Mouse (Mus musculus) heart, postnatal 0 days (tissue): Measurements from ENCODE around the gene Rpl18a. TPM values are rescaled to one million over a fixed set of nuclear protein-coding genes. Genes with fewer than 3 reads are reported as not detected.

Experiments
- ATAC-seq: fragments of 200-750 bp; cut with Nextera tagmentation; 2 replicates; pipeline ENCODE4 v1.8.0; 2017; ENCODE audit warnings: low read depth, moderate number of reproducible peaks, moderate library complexity; ENCODE audit not compliant: insufficient read depth
- DNase-seq: peaks from one replicate; pipeline ENCODE4 v3.0.0-alpha.2; 2016; ENCODE audit warnings: low spot score
- H3K27ac ChIP-seq: fragments of 300-500 bp; sonication (generic); 2 replicates; pipeline ENCODE4 v1.5.1; 2014; ENCODE audit warnings: low read depth, mild to moderate bottlenecking
- H3K27me3 ChIP-seq: fragments of 300-500 bp; sonication (generic); 2 replicates; pipeline ENCODE4 v1.6.1; 2014; ENCODE audit warnings: low read length, mixed read lengths; ENCODE audit not compliant: control insufficient read depth, insufficient read depth
- H3K36me3 ChIP-seq: fragments of 300-500 bp; sonication (generic); replicated peaks from 2 replicates; pipeline ENCODE4 v1.6.1; 2014; ENCODE audit warnings: low read length, mixed read lengths; ENCODE audit not compliant: control insufficient read depth, insufficient read depth
- H3K4me1 ChIP-seq: fragments of 300-500 bp; sonication (generic); 2 replicates; pipeline ENCODE4 v1.6.1; 2014; ENCODE audit warnings: antibody characterized with exemption; ENCODE audit not compliant: control insufficient read depth, insufficient read depth
- H3K4me2 ChIP-seq: fragments of 300-500 bp; sonication (generic); 2 replicates; pipeline ENCODE4 v1.6.1; 2014; ENCODE audit warnings: low read depth, mild to moderate bottlenecking, low read length, moderate library complexity
- H3K4me3 ChIP-seq: fragments of 300-500 bp; sonication (generic); 2 replicates; pipeline ENCODE4 v1.5.1; 2014; ENCODE audit warnings: low read depth, low read length
- H3K9ac ChIP-seq: fragments of 300-500 bp; sonication (generic); replicated peaks from 2 replicates; pipeline ENCODE4 v1.6.1; 2014; ENCODE audit warnings: low read depth, low read length, mixed read lengths
- H3K9me3 ChIP-seq: fragments of 300-500 bp; sonication (generic); replicated peaks from 2 replicates; pipeline ENCODE4 v1.6.1; 2016; ENCODE audit warnings: low read length; ENCODE audit not compliant: control insufficient read depth
- CTCF ChIP-seq: IDR thresholded peaks from 2 replicates; pipeline ENCODE4 v1.5.1; 2016; ENCODE audit warnings: antibody characterized with exemption, control low read depth, low read depth
- EP300 ChIP-seq: IDR thresholded peaks from 2 replicates; pipeline ENCODE4 v1.6.1; 2016; ENCODE audit warnings: antibody characterized with exemption, low read depth
- WGBS: fragments of 180-500 bp; shearing (Covaris S2); extraction: QIAGEN DNeasy Blood & Tissue Kit; methylation state at CpG from one replicate; pipeline ENCODE4 v1.1.7; 2014; 5-methylcytosine and 5-hydroxymethylcytosine counted together
- polyA plus RNA-seq: library from polyadenylated mRNA; unstranded; fragments of >200 nt; fragmentation: Nextera tagmentation; extraction: Ambion mirVana; gene quantifications from 2 replicates; pipeline ENCODE4 v1.2.1, GENCODE M21; 2015
- total RNA-seq: library from RNA; depleted of rRNA; stranded (reverse); fragments of >200 nt; gene quantifications from 2 replicates; pipeline ENCODE4 v1.2.3, GENCODE M21; 2014; ENCODE audit warnings: low replicate concordance

The Rpl18a gene
- total and polyA plus RNA-seq, 2 experiments from 2014 or later = 2,186 to 2,523 TPM

DNA sequence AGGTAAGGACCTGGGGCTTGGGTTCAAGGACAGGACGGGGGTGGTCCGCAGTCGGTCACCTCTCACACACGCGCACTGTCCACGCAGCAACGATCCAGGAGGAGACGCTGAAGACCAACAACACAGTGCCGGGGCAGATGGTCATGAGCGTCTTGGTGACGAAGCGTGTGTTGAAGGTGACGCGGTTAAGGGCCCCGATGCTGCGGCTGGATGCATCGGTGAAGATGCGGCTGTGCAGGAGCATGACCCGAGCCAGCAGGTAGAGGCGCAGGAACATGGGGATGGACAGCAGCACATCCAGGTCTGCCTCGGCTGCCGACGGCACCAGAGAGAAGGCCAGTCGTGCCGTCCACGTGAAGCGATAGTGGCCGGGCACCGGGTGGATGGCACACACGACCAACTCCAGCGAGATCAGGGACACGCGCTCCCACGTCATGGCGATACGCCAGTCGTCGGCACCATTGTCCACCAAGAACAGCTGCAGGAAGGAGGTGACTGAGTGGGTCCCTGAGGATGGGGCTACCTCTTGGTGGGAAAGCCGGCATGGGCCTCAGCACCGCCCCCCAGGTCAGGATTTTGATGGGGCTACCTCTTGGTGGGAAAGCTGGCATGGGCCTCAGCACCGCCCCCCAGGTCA, 44.5 kb downstream of the Rpl18a start:
- Histone ChIP-seq H3K27me3 (no peaks in the 10 kb centered on the region), H3K4me1 (no peaks in the 10 kb centered on the region), H3K9ac (no peak overlapping the region), H3K4me2 (no peak overlapping the region), H3K9me3 (no peaks in the 10 kb centered on the region), H3K4me3 (no peak overlapping the region), H3K27ac (no peak overlapping the region), H3K36me3 (no peaks in the 10 kb centered on the region)
- TF ChIP-seq CTCF (no peak), EP300 (no peak)
- DNase-seq = no peak
- WGBS = 81% methylated on average over 41 of the region's 41 CpGs
- ATAC-seq = no peak

DNA sequence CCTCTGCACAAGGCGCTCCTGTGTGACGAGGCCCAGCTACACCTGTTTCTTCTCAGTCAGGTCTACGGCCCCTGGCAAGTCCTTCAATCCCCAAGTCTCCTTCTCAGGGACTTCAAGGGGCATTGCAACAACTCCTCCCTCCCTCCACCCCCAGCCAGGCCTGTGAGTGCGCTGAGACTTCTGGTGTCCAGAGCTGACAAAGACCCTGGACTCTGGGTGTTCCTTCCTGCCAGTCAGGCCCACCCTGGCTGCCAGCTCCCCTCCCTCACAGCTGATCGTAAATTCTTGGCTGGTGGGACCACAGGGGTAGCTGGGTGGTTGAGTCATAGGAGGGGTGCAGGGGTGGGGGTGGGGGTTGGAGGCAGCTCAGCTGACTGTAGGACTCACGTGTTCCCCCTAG, 45.4 kb downstream of the Rpl18a start:
- H3K36me3 ChIP-seq = no peaks in the 10 kb centered on the region
- no peak overlapping the region for H3K4me3 ChIP-seq
- no peak for DNase-seq
- no peaks in the 10 kb centered on the region for H3K27me3 ChIP-seq
- TF ChIP-seq CTCF (no peak), EP300 (no peak)
- H3K27ac ChIP-seq = no peak overlapping the region
- no peak overlapping the region for H3K9ac ChIP-seq
- no peak overlapping the region for H3K4me2 ChIP-seq
- no peak for ATAC-seq
- 54% methylated on average over 6 of the region's 6 CpGs for WGBS
- no peaks in the 10 kb centered on the region for H3K4me1 ChIP-seq
- no peaks in the 10 kb centered on the region for H3K9me3 ChIP-seq

DNA sequence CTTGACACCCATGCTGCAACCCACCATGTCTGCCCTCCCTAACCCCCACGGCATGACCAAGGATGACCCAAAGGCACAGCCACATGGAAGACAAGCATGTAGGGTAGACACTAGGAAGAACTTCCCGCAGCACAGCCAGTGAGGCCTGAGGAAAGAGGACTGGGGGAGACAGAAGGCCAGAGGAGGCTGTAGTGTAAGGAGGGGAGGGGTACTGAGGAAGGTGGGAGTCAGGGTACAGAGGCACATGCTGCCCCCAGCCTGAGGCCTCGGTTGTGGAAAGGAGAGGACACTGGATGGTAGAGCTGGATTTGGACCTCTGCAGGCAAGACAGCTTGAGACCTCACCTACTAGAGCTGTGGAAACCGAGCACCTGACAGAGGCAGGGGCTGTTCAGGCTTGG, 46.3 kb downstream of the Rpl18a start:
- Histone ChIP-seq H3K4me2 (no peak overlapping the region), H3K9me3 (no peaks in the 10 kb centered on the region), H3K4me3 (no peak overlapping the region), H3K27ac (no peak overlapping the region), H3K27me3 (no peaks in the 10 kb centered on the region), H3K36me3 (no peaks in the 10 kb centered on the region), H3K4me1 (no peaks in the 10 kb centered on the region), H3K9ac (no peak overlapping the region)
- TF ChIP-seq CTCF (no peak), EP300 (no peak)
- WGBS = 70% methylated on average over 4 of the region's 4 CpGs
- ATAC-seq = no peak
- no peak for DNase-seq

DNA sequence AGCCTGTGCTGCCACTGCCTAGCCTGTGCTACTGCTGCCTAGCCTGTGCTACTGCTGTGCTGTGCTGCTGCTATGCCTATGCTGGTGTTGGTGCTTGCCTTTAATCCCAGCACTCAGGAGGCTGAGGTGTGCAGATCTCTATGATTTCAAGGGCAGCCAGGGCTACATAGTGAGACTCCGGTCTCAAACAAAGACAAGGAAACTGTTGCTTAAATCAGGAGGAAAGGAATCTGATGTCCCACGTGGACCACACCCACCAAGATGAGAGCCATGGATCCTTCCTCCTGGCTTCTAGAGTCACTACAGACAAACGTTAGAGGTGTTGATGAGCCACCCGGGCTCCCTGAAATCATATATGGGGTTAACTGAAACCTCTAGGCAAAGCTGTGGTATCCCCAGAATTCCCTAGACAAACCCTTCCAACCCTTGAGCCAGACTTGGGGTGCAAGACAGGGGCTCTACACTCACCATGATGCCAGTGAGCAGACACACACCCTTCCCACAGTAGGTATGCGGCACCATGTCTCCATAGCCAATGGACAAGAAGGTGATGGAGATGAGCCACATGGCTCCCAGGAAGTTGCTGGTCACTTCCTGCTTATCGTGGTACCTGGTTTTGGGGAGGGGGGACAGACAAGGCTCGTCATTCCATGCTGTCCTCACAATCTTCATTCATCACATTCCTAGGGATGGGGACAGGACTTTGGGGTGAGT, 46.9 kb downstream of the Rpl18a start:
- no peaks in the 10 kb centered on the region for H3K9me3 ChIP-seq
- H3K4me2 ChIP-seq = no peak overlapping the region
- no peak overlapping the region for H3K4me3 ChIP-seq
- WGBS = 58% methylated on average over 7 of the region's 7 CpGs
- TF ChIP-seq CTCF (no peak), EP300 (no peak)
- no peaks in the 10 kb centered on the region for H3K36me3 ChIP-seq
- no peak overlapping the region for H3K27ac ChIP-seq
- H3K4me1 ChIP-seq = no peaks in the 10 kb centered on the region
- ATAC-seq = no peak
- no peaks in the 10 kb centered on the region for H3K27me3 ChIP-seq
- no peak overlapping the region for H3K9ac ChIP-seq
- no peak for DNase-seq

DNA sequence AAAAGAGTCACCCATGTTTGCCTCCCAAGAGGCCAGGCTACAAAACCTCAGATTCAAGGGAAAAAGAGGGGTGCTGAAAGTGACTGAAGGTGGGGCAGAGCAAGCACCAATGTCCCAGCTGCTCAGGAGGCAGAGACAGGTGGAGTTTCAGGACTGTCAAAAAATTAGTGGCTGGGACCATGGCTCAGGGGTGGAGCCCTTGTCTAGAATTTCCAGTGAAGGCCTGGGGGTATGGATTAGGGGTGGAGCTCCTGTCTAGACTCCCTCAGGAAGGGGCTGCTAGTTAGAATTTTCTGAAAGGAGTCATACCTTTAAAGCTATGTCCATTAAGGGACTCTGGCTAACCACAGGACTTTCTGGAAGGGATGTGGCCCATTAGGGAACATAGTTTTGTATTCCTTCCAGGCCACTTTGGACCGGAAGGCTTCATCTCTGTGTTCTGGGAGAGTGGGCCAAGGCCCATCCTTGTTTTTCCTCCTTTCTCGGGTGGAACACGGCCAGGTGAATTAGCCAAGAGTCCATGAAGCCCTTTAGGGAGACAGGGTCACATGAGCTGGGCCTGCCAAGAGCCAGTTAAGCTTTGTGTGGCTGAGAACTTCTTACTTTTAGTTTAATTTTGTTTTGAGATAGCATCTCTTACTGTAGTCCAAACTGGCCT, 47.8 kb downstream of the Rpl18a start:
- H3K4me3 ChIP-seq = no peak overlapping the region
- TF ChIP-seq CTCF (no peak), EP300 (no peak)
- H3K9ac ChIP-seq = no peak overlapping the region
- H3K36me3 ChIP-seq = no peaks in the 10 kb centered on the region
- H3K4me2 ChIP-seq = no peak overlapping the region
- H3K4me1 ChIP-seq = no peaks in the 10 kb centered on the region
- no peak for DNase-seq
- H3K27ac ChIP-seq = no peak overlapping the region
- 75% methylated on average over 3 of the region's 3 CpGs for WGBS
- no peaks in the 10 kb centered on the region for H3K9me3 ChIP-seq
- no peaks in the 10 kb centered on the region for H3K27me3 ChIP-seq
- ATAC-seq = no peak
